Mouse (Mus musculus) ES-E14 (cell line): ENCODE measurements around the gene Luc7l3.

ENCODE experiments used
- CHD2 ChIP-seq: IDR thresholded peaks from 2 replicates; pipeline ENCODE4 v1.6.1; 2014; ENCODE audit warnings: mild to moderate bottlenecking, low read depth, low read length, inconsistent platforms
- HCFC1 ChIP-seq: IDR thresholded peaks from 2 replicates; pipeline ENCODE4 v1.6.1; 2012; ENCODE audit warnings: low read length, inconsistent platforms, borderline replicate concordance; ENCODE audit not compliant: insufficient read depth
- ZNF384 ChIP-seq: IDR thresholded peaks from 2 replicates; pipeline ENCODE4 v1.6.1; 2012; ENCODE audit warnings: low read depth, low read length, inconsistent platforms

DNA sequence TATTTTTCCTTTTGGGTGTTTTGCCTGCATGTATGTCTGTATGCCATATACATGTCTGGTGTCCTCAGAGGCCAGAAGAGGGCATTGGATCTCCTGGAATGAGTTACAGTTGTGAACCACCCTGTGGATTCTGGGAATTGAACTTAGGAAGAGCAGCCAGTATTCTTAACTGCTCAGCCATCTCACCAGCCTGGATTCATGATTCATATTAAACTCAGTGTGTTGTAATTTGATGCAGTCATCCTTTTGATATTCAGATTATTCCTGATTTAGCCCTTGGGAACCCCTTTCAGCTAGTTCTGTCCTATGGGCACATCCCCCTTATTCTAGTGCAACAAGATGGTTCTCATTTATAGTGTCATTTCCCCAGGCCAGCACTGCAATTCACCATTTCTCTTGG is 14.8 kb upstream of the Luc7l3 start:
- TF ChIP-seq ZNF384 = no peak
- no peak for TF ChIP-seq HCFC1
- no peak for TF ChIP-seq CHD2
